Mouse (Mus musculus): ENCODE results near the gene Olfr1084. TPM values are rescaled to one million over a fixed set of nuclear protein-coding genes. Genes with fewer than 3 reads are reported as not detected.
"Not testable (repeated sequence)": the region's sequence is repeated elsewhere in the genome, so short reads cannot be mapped to it uniquely, and the experiment has no call there.

Gene Olfr1084
- not detected in 2 replicates for polyA plus RNA-seq (2015; fragmentation: Nextera tagmentation; extraction: Ambion mirVana)

GRCm38 (mm10) chr2:86639625-86640024, at the start of gene Olfr1084:
TSS of gene Olfr1084 (minus strand) at chr2:86639725.
- H3K27me3 ChIP-seq; H3K9me3 ChIP-seq (replicated peaks); H3K4me2 ChIP-seq; ATAC-seq; H3K4me3 ChIP-seq; H3K27ac ChIP-seq; H3K36me3 ChIP-seq (ENCODE audit: poor library complexity, severe bottlenecking); H3K9ac ChIP-seq; H3K4me1 ChIP-seq: not testable (repeated sequence)
- WGBS: 89% methylated on average over 1 of the region's 1 CpGs

- ATAC-seq: no peak
- Histone ChIP-seq H3K27ac (no peak within 1 kb of the TSS), H3K27me3 (no peaks in the 10 kb centered on the region), H3K9ac (no peak within 1 kb of the TSS), H3K4me1 (no peaks in the 10 kb centered on the region), H3K36me3 (ENCODE audit: poor library complexity, severe bottlenecking) (no peaks in the 10 kb centered on the region), H3K4me2 (no peak within 1 kb of the TSS), H3K9me3 (replicated peaks) (no peaks in the 10 kb centered on the region), H3K4me3 (no peak within 1 kb of the TSS)
- WGBS: 77% methylated on average over 2 of the region's 2 CpGs
Measured at GRCm38 (mm10) chr2:86679992-86680391, 40.5 kb upstream of the Olfr1084 start, which contains the start of gene Olfr1086. TSS of gene Olfr1086 (minus strand) at chr2:86680092.

GRCm38 (mm10) chr2:86661919-86662318, 22.4 kb upstream of the Olfr1084 start, which contains the start of gene Olfr1085:
TSS of gene Olfr1085 (minus strand) at chr2:86662019.
- no peaks in the 10 kb centered on the region for H3K27me3 ChIP-seq
- no peak within 1 kb of the TSS for H3K27ac ChIP-seq
- H3K4me2 ChIP-seq: no peak within 1 kb of the TSS
- no peaks in the 10 kb centered on the region for H3K9me3 ChIP-seq (replicated peaks)
- no peak within 1 kb of the TSS for H3K9ac ChIP-seq
- WGBS: 21% methylated on average over 1 of the region's 1 CpGs
- H3K36me3 ChIP-seq (ENCODE audit: poor library complexity, severe bottlenecking): no peaks in the 10 kb centered on the region
- ATAC-seq: no peak
- no peak within 1 kb of the TSS for H3K4me3 ChIP-seq
- H3K4me1 ChIP-seq: no peaks in the 10 kb centered on the region

DNA sequence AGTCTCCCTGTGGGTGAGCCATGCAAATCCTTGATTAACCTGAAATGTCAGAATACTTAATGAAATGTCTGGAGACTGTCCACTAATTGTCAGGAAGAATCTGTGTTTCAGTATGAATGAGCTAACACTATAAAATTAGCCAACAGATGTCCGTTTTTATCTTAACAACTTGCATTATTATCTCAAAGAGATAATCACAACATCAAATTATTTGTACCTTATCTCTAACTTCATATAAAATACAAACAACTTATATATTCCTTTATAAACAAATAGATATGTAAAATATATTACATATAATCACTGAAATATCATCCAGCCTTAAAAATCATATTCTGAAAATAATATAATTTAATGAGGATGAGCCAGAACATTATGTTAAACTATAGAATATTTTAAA, 40.7 kb downstream of the Olfr1084 start, which contains the start of gene Olfr1082:
TSS of gene Olfr1082 (minus strand) at position 101 of the 400 bp plus-strand sequence.
- not testable (repeated sequence) for H3K27me3 ChIP-seq, H3K4me3 ChIP-seq, ATAC-seq

More for the DNA sequence above, 40.7 kb downstream of the Olfr1084 start, which contains the start of gene Olfr1082:
- not testable (repeated sequence) for H3K4me2 ChIP-seq; H3K36me3 ChIP-seq (ENCODE audit: poor library complexity, severe bottlenecking); H3K27ac ChIP-seq; H3K9ac ChIP-seq; H3K9me3 ChIP-seq (replicated peaks); H3K4me1 ChIP-seq
- 52% methylated on average over 1 of the region's 1 CpGs for WGBS

Other genes starting within 250 kb of the Olfr1084 start
- gene Olfr1061, start 225.7 kb downstream of the Olfr1084 start, polyA plus RNA-seq (2015; fragmentation: Nextera tagmentation; extraction: Ambion mirVana): not detected in 2 replicates
- not detected in 2 replicates for gene Olfr1062, start 213.0 kb downstream of the Olfr1084 start, polyA plus RNA-seq (2015; fragmentation: Nextera tagmentation; extraction: Ambion mirVana)
- not detected in 2 replicates for gene Olfr1065, start 189.1 kb downstream of the Olfr1084 start, polyA plus RNA-seq (2015; fragmentation: Nextera tagmentation; extraction: Ambion mirVana)
- gene Olfr1066, start 183.5 kb downstream of the Olfr1084 start, polyA plus RNA-seq (2015; fragmentation: Nextera tagmentation; extraction: Ambion mirVana): not detected in 2 replicates
- not detected in 2 replicates for gene Olfr228, start 152.3 kb downstream of the Olfr1084 start, polyA plus RNA-seq (2015; fragmentation: Nextera tagmentation; extraction: Ambion mirVana)
- gene Olfr1076, start 131.3 kb downstream of the Olfr1084 start, polyA plus RNA-seq (2015; fragmentation: Nextera tagmentation; extraction: Ambion mirVana): not detected in 2 replicates
- not detected in 2 replicates for gene Olfr1079, start 97.2 kb downstream of the Olfr1084 start, polyA plus RNA-seq (2015; fragmentation: Nextera tagmentation; extraction: Ambion mirVana)
- not detected in 2 replicates for gene Olfr1080, start 81.5 kb downstream of the Olfr1084 start, polyA plus RNA-seq (2015; fragmentation: Nextera tagmentation; extraction: Ambion mirVana)
- not detected in 2 replicates for gene Olfr1082, start 40.8 kb downstream of the Olfr1084 start, polyA plus RNA-seq (2015; fragmentation: Nextera tagmentation; extraction: Ambion mirVana)
- not detected in 2 replicates for gene Olfr1085, start 22.3 kb upstream of the Olfr1084 start, polyA plus RNA-seq (2015; fragmentation: Nextera tagmentation; extraction: Ambion mirVana)
- gene Olfr1086, start 40.4 kb upstream of the Olfr1084 start, polyA plus RNA-seq (2015; fragmentation: Nextera tagmentation; extraction: Ambion mirVana): not detected in 2 replicates
- not detected in 2 replicates for gene Olfr1087, start 58.7 kb upstream of the Olfr1084 start, polyA plus RNA-seq (2015; fragmentation: Nextera tagmentation; extraction: Ambion mirVana)
- not detected in 2 replicates for gene Olfr1089, start 94.0 kb upstream of the Olfr1084 start, polyA plus RNA-seq (2015; fragmentation: Nextera tagmentation; extraction: Ambion mirVana)
- gene Olfr1090, start 119.3 kb upstream of the Olfr1084 start, polyA plus RNA-seq (2015; fragmentation: Nextera tagmentation; extraction: Ambion mirVana): not detected in 2 replicates
- gene Olfr1093, start 142.8 kb upstream of the Olfr1084 start, polyA plus RNA-seq (2015; fragmentation: Nextera tagmentation; extraction: Ambion mirVana): not detected in 2 replicates
- not detected in 2 replicates for gene Olfr141, start 170.3 kb upstream of the Olfr1084 start, polyA plus RNA-seq (2015; fragmentation: Nextera tagmentation; extraction: Ambion mirVana)
- not detected in 2 replicates for gene Olfr1094, start 184.9 kb upstream of the Olfr1084 start, polyA plus RNA-seq (2015; fragmentation: Nextera tagmentation; extraction: Ambion mirVana)
- not detected in 2 replicates for gene Olfr1095, start 212.0 kb upstream of the Olfr1084 start, polyA plus RNA-seq (2015; fragmentation: Nextera tagmentation; extraction: Ambion mirVana)
- not detected in 2 replicates for gene Gm13723, start 235.1 kb upstream of the Olfr1084 start, polyA plus RNA-seq (2015; fragmentation: Nextera tagmentation; extraction: Ambion mirVana)

All from forebrain, embryonic 13.5 days (tissue).